Mouse (Mus musculus): Measurements from ENCODE around the gene Neb. TPM values are rescaled to one million over a fixed set of nuclear protein-coding genes. Genes with fewer than 3 reads are reported as not detected.

Neb gene
- polyA plus RNA-seq, 1 experiment from 2014 or later, result 0.29 TPM

- H3K4me2 ChIP-seq, result no peak overlapping the region
- H3K36me3 ChIP-seq (ENCODE audit: control insufficient read depth, insufficient read depth, low read length), result no peaks in the 10 kb centered on the region
- 74% methylated on average over 1 of the region's 1 CpGs for WGBS
- no peak overlapping the region for H3K9ac ChIP-seq (ENCODE audit: low read length)
- H3K4me1 ChIP-seq (ENCODE audit: control insufficient read depth, insufficient read depth, low read length), result no peaks in the 10 kb centered on the region
- no peak for DNase-seq (ENCODE audit: low spot score, missing footprints)
- no peak overlapping the region for H3K27ac ChIP-seq (ENCODE audit: low read depth, low read length)
- H3K9me3 ChIP-seq (ENCODE audit: control insufficient read depth, low read length), result no peaks in the 10 kb centered on the region
- H3K4me3 ChIP-seq (ENCODE audit: low read depth, low read length), result no peak overlapping the region
- no peaks in the 10 kb centered on the region for H3K27me3 ChIP-seq (ENCODE audit: control insufficient read depth, insufficient read depth, low read length)
- no peak for ATAC-seq (ENCODE audit: low FRiP score)
Observed at GRCm38 (mm10) chr2:52252037-52252436, 126.2 kb downstream of the Neb start.

DNA sequence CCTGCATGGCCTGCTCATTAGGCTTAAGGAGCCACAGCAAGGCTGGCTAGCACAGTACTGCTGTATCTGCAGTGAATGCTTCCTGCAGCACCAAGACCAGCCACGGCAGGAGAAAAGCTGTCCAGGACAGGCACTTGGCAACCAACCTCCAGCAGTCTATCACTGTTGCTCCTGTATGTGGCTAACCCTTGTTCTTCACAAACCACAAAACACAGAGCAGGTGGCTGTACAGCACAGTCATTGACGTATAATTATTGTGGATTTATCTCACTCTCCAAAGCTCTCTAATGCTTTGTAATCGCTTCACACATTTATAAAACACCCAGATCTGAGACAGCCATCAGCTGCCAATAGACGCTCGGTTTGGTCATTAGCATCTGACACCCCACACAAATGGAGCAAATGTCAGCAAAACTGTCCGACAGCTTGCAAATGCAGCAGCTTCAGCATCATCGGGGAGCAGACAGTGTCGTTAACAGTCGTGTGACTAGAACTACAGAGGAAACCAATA, 129.9 kb downstream of the Neb start:
- H3K4me2 ChIP-seq, result no peak overlapping the region
- 82% methylated on average over 9 of the region's 9 CpGs for WGBS
- no peak for DNase-seq (ENCODE audit: low spot score, missing footprints)
- no peaks in the 10 kb centered on the region for H3K4me1 ChIP-seq (ENCODE audit: control insufficient read depth, insufficient read depth, low read length)
- H3K27ac ChIP-seq (ENCODE audit: low read depth, low read length), result no peak overlapping the region
- no peak overlapping the region for H3K4me3 ChIP-seq (ENCODE audit: low read depth, low read length)
- no peaks in the 10 kb centered on the region for H3K9me3 ChIP-seq (ENCODE audit: control insufficient read depth, low read length)
- no peak; the same call in 1 of the 2 replicates for ATAC-seq (ENCODE audit: low FRiP score)
- H3K27me3 ChIP-seq (ENCODE audit: control insufficient read depth, insufficient read depth, low read length), result no peaks in the 10 kb centered on the region
- no peak overlapping the region for H3K9ac ChIP-seq (ENCODE audit: low read length)
- no peaks in the 10 kb centered on the region for H3K36me3 ChIP-seq (ENCODE audit: control insufficient read depth, insufficient read depth, low read length)

GRCm38 (mm10) chr2:52245091-52245490, 133.2 kb downstream of the Neb start:
- H3K4me3 ChIP-seq (ENCODE audit: low read depth, low read length), result no peak overlapping the region
- H3K9me3 ChIP-seq (ENCODE audit: control insufficient read depth, low read length), result no peaks in the 10 kb centered on the region
- H3K4me1 ChIP-seq (ENCODE audit: control insufficient read depth, insufficient read depth, low read length), result no peaks in the 10 kb centered on the region
- ATAC-seq (ENCODE audit: low FRiP score), result no peak
- H3K4me2 ChIP-seq, result no peak overlapping the region
- H3K27ac ChIP-seq (ENCODE audit: low read depth, low read length), result no peak overlapping the region
- H3K36me3 ChIP-seq (ENCODE audit: control insufficient read depth, insufficient read depth, low read length), result no peaks in the 10 kb centered on the region
- no peak overlapping the region for H3K9ac ChIP-seq (ENCODE audit: low read length)
- WGBS, result 89% methylated on average over 5 of the region's 5 CpGs
- no peaks in the 10 kb centered on the region for H3K27me3 ChIP-seq (ENCODE audit: control insufficient read depth, insufficient read depth, low read length)
- no peak for DNase-seq (ENCODE audit: low spot score, missing footprints)

- Histone ChIP-seq H3K9ac (ENCODE audit: low read length) (no peak overlapping the region), H3K4me3 (ENCODE audit: low read depth, low read length) (no peak overlapping the region), H3K36me3 (ENCODE audit: control insufficient read depth, insufficient read depth, low read length) (no peaks in the 10 kb centered on the region), H3K4me1 (ENCODE audit: control insufficient read depth, insufficient read depth, low read length) (no peaks in the 10 kb centered on the region), H3K9me3 (ENCODE audit: control insufficient read depth, low read length) (no peaks in the 10 kb centered on the region), H3K4me2 (no peak overlapping the region), H3K27me3 (ENCODE audit: control insufficient read depth, insufficient read depth, low read length) (no peaks in the 10 kb centered on the region), H3K27ac (ENCODE audit: low read depth, low read length) (no peak overlapping the region)
- WGBS, result 96% methylated on average over 1 of the region's 1 CpGs
- DNase-seq (ENCODE audit: low spot score, missing footprints) (no peak), ATAC-seq (ENCODE audit: low FRiP score) (no peak)
Observed at GRCm38 (mm10) chr2:52242691-52243090, 135.6 kb downstream of the Neb start.

DNA sequence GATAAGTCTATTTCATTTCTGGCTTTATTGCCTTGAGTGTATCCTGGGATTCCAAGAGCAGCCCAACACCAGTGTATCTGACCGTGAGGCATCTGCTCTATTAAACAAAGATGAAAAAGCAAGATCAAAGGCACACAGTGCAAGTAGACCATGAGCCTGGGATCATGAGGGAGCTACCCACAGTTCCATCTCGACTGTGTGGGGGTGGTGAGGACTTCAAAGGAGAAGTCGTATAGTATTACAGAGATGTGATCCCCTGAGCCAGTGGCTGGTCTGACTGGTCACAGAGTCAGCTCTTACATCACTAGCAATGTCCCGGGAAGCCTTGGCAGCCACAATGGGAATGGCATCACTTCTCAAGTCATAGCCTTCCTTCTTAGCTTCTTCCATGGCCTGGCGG, 140.4 kb downstream of the Neb start:
- Histone ChIP-seq H3K4me3 (ENCODE audit: low read depth, low read length) (no peak overlapping the region), H3K4me1 (ENCODE audit: control insufficient read depth, insufficient read depth, low read length) (no peaks in the 10 kb centered on the region), H3K27ac (ENCODE audit: low read depth, low read length) (no peak overlapping the region), H3K36me3 (ENCODE audit: control insufficient read depth, insufficient read depth, low read length) (no peaks in the 10 kb centered on the region), H3K27me3 (ENCODE audit: control insufficient read depth, insufficient read depth, low read length) (no peaks in the 10 kb centered on the region), H3K4me2 (no peak overlapping the region), H3K9ac (ENCODE audit: low read length) (no peak overlapping the region), H3K9me3 (ENCODE audit: control insufficient read depth, low read length) (no peaks in the 10 kb centered on the region)
- ATAC-seq (ENCODE audit: low FRiP score), result no peak
- WGBS, result 68% methylated on average over 5 of the region's 5 CpGs
- DNase-seq (ENCODE audit: low spot score, missing footprints), result no peak

GRCm38 (mm10) chr2:52227584-52227983, 150.7 kb downstream of the Neb start:
- Histone ChIP-seq H3K9ac (ENCODE audit: low read length) (no peak overlapping the region), H3K27me3 (ENCODE audit: control insufficient read depth, insufficient read depth, low read length) (no peaks in the 10 kb centered on the region), H3K9me3 (ENCODE audit: control insufficient read depth, low read length) (no peaks in the 10 kb centered on the region), H3K36me3 (ENCODE audit: control insufficient read depth, insufficient read depth, low read length) (no peaks in the 10 kb centered on the region), H3K4me1 (ENCODE audit: control insufficient read depth, insufficient read depth, low read length) (no peaks in the 10 kb centered on the region), H3K4me3 (ENCODE audit: low read depth, low read length) (no peak overlapping the region), H3K4me2 (no peak overlapping the region), H3K27ac (ENCODE audit: low read depth, low read length) (no peak overlapping the region)
- WGBS, result 68% methylated on average over 3 of the region's 3 CpGs
- ATAC-seq (ENCODE audit: low FRiP score), result no peak
- no peak for DNase-seq (ENCODE audit: low spot score, missing footprints)

DNA sequence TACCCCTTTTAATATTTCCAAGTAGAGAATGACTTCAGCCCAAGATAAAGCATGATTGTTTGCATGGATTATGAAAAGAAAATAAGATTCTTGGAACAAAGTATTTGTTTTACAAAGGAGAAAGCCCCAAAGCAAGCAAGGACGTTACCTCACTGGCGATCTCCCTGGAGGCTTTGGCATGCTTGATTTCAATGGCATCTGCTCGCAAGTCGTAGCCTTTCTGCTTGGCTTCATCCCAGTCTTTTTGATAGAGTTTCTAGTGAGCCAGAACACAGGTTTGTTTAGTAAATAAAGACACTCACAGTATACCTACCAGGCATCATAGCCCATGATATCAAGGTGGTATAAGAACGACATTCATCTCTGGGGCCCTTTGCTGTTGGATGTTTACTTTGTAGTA, 153.9 kb downstream of the Neb start:
- 66% methylated on average over 5 of the region's 5 CpGs for WGBS
- Histone ChIP-seq H3K9ac (ENCODE audit: low read length) (no peak overlapping the region), H3K4me3 (ENCODE audit: low read depth, low read length) (no peak overlapping the region), H3K27ac (ENCODE audit: low read depth, low read length) (no peak overlapping the region), H3K27me3 (ENCODE audit: control insufficient read depth, insufficient read depth, low read length) (no peaks in the 10 kb centered on the region), H3K4me1 (ENCODE audit: control insufficient read depth, insufficient read depth, low read length) (no peaks in the 10 kb centered on the region), H3K36me3 (ENCODE audit: control insufficient read depth, insufficient read depth, low read length) (no peaks in the 10 kb centered on the region), H3K9me3 (ENCODE audit: control insufficient read depth, low read length) (no peaks in the 10 kb centered on the region), H3K4me2 (no peak overlapping the region)
- ATAC-seq (ENCODE audit: low FRiP score), result no peak
- DNase-seq (ENCODE audit: low spot score, missing footprints), result no peak

- Histone ChIP-seq H3K4me3 (ENCODE audit: low read depth, low read length) (no peak overlapping the region), H3K27ac (ENCODE audit: low read depth, low read length) (no peak overlapping the region), H3K27me3 (ENCODE audit: control insufficient read depth, insufficient read depth, low read length) (no peaks in the 10 kb centered on the region), H3K4me1 (ENCODE audit: control insufficient read depth, insufficient read depth, low read length) (no peaks in the 10 kb centered on the region), H3K36me3 (ENCODE audit: control insufficient read depth, insufficient read depth, low read length) (no peaks in the 10 kb centered on the region), H3K9ac (ENCODE audit: low read length) (no peak overlapping the region), H3K9me3 (ENCODE audit: control insufficient read depth, low read length) (no peaks in the 10 kb centered on the region), H3K4me2 (no peak overlapping the region)
- ATAC-seq (ENCODE audit: low FRiP score) (no peak), DNase-seq (ENCODE audit: low spot score, missing footprints) (peak; percentile 86)
- 48% methylated on average over 8 of the region's 8 CpGs for WGBS
Observed at GRCm38 (mm10) chr2:52220074-52220473, 158.2 kb downstream of the Neb start.

GRCm38 (mm10) chr2:52215945-52216344, 162.3 kb downstream of the Neb start:
- Histone ChIP-seq H3K9me3 (ENCODE audit: control insufficient read depth, low read length) (no peaks in the 10 kb centered on the region), H3K4me2 (no peak overlapping the region), H3K36me3 (ENCODE audit: control insufficient read depth, insufficient read depth, low read length) (no peaks in the 10 kb centered on the region), H3K27ac (ENCODE audit: low read depth, low read length) (no peak overlapping the region), H3K4me3 (ENCODE audit: low read depth, low read length) (no peak overlapping the region), H3K9ac (ENCODE audit: low read length) (no peak overlapping the region), H3K4me1 (ENCODE audit: control insufficient read depth, insufficient read depth, low read length) (no peaks in the 10 kb centered on the region), H3K27me3 (ENCODE audit: control insufficient read depth, insufficient read depth, low read length) (no peaks in the 10 kb centered on the region)
- DNase-seq (ENCODE audit: low spot score, missing footprints), result no peak
- ATAC-seq (ENCODE audit: low FRiP score), result no peak
- WGBS, result 90% methylated on average over 8 of the region's 8 CpGs

DNA sequence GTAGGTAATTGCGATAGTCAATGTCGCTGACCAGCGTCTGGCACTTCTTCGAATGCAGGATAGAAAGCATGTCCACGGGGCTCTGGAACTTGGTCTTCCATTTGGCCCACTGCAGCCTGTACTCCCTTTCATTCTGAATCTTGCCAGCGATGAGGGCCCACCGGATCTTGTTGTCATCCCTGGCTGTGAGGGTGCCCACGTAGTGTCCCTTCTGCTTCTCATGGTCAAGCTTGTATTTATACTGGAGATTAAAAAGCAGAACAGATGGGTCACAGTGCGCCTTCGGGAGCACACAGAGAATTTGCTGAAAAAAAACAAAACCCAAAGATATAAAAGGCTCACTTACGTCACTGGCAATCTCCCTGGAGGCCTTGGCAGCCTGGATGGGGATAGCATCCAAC, 165.7 kb downstream of the Neb start:
- no peak overlapping the region for H3K9ac ChIP-seq (ENCODE audit: low read length)
- no peak overlapping the region for H3K4me2 ChIP-seq
- 92% methylated on average over 11 of the region's 11 CpGs for WGBS
- DNase-seq (ENCODE audit: low spot score, missing footprints) (no peak), ATAC-seq (ENCODE audit: low FRiP score) (no peak)
- H3K4me1 ChIP-seq (ENCODE audit: control insufficient read depth, insufficient read depth, low read length), result no peaks in the 10 kb centered on the region
- no peak overlapping the region for H3K4me3 ChIP-seq (ENCODE audit: low read depth, low read length)
- H3K27me3 ChIP-seq (ENCODE audit: control insufficient read depth, insufficient read depth, low read length), result no peaks in the 10 kb centered on the region
- no peaks in the 10 kb centered on the region for H3K9me3 ChIP-seq (ENCODE audit: control insufficient read depth, low read length)
- H3K27ac ChIP-seq (ENCODE audit: low read depth, low read length), result no peak overlapping the region
- H3K36me3 ChIP-seq (ENCODE audit: control insufficient read depth, insufficient read depth, low read length), result no peaks in the 10 kb centered on the region

Measured in midbrain, embryonic 11.5 days (tissue).